Mouse (Mus musculus) lung, postnatal 4 days (tissue): Measurements from ENCODE around the gene Hba-x.
"Not testable (repeated sequence)": the region's sequence is repeated elsewhere in the genome, so short reads cannot be mapped to it uniquely, and the experiment has no call there.

Experiments
- DNase-seq, 2 experiments: peaks; one replicate each; pipeline ENCODE4 v3.0.0; 2021

Gene Hba-x

GRCm38 (mm10) chr11:32286695-32287492 lies 10.7 kb downstream of the Hba-x start, which contains the start of gene Hbq1b:
Gene Hbq1b, plus strand, starts transcription at chr11:32286965.
- DNase-seq: peak; percentile 64 to 78

- no peak for DNase-seq
Measured at GRCm38 (mm10) chr11:32287493-32287825, 11.3 kb downstream of the Hba-x start.

GRCm38 (mm10) chr11:32292819-32293218 lies 16.6 kb downstream of the Hba-x start:
- not testable (repeated sequence) for DNase-seq

- not testable (repeated sequence) for DNase-seq
Measured at GRCm38 (mm10) chr11:32293479-32293878, 17.3 kb downstream of the Hba-x start.

GRCm38 (mm10) chr11:32296203-32296602 lies 20.0 kb downstream of the Hba-x start, which contains the start of gene Hba-a2:
Gene Hba-a2, plus strand, starts transcription at chr11:32296489.
- DNase-seq: not testable (repeated sequence)

DNA sequence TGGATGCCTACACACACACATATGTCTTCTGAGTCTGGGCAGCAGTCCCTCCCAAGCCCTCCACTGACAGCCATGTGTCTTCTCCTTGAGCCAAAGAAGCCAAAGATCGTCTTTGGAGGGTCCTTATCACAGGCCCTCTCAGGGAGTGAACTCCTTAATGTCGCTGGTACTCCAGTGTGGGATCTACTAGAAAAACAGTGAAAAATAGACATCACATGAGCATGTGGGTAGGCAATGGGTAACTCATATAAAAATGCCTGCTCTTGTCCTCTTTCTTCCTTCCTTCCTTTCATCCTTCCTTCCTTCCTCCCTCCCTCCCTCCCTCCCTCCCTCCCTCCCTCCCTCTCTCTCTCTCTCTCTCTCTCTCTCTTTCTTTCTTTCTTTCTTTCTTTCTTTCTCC lies 21.2 kb downstream of the Hba-x start:
- not testable (repeated sequence) for DNase-seq

DNA sequence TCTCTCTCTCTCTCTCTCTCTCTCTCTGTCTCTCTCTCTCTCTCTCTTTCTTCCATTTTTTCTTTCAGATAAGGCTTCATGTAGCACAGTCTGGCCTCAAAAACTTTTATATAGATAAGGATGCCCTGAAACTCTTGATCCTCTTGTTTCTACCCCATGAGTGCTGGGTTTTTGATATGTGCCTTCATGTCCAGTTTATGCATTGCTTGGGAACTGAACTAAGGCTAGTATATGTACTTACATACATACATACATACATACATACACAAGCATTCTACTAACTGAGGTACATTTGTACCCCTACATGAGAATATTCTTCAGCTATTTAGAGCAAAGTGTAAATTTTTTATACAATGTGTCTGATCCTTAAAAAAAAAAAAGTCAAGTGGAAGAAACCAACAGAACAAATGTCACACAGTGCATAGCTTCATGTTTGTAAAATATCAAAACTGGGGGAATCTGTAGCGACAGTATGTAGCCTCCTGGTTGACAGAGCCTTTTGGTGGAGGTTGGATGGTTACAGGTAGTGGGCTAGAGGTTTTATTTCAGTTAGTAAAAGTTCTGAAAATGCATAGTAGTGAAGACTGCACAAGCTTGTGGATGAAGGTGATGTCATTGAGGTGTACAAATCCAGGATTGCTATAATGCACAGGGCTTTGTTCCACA lies 21.8 kb downstream of the Hba-x start:
- no peak for DNase-seq

DNA sequence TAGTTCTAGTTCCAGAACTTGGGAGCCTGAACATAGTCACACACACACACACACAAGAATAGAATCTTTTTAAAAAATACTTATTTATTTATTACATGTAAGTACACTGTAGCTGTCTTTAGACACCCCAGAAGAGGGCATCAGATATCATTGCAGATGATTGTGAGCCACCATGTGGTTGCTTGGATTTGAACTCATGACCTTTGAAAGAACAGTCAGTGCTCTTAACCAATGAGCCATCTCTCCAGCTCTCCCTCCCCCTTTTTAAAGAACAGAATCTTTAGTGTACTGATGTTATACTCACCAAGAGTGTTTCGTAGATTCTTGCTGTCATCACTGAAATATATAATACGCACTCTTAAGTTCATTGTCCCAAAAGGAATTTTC lies 22.3 kb downstream of the Hba-x start:
- DNase-seq: no peak

DNA sequence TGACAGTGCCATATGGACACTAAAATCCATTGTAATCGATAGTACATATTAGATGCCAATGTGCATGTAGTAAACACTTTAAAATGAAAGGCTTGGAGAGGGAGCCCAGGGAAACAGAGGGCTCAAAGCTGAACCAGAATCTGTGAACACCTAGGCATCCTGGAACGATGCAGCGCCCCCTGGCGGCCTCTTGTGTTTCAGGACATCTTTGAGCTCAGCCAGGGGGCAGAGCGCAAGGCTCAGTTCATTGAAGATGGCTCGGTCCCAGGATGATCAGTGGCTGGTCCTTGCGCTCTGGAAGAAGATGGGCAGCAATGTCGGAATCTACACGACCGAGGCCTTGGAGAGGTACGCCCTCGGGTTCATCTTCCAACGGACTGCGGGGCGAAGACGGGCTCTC lies 23.7 kb downstream of the Hba-x start, which contains the start of gene Hbq1a:
Gene Hbq1a (plus strand): TSS at position 205 of the 400 bp plus-strand sequence.
- DNase-seq: peak; percentile 41 to 66

- DNase-seq: no peak
Measured at GRCm38 (mm10) chr11:32300279-32301267, 24.4 kb downstream of the Hba-x start.

GRCm38 (mm10) chr11:32301506-32301905 lies 25.3 kb downstream of the Hba-x start:
- DNase-seq: no peak

DNA sequence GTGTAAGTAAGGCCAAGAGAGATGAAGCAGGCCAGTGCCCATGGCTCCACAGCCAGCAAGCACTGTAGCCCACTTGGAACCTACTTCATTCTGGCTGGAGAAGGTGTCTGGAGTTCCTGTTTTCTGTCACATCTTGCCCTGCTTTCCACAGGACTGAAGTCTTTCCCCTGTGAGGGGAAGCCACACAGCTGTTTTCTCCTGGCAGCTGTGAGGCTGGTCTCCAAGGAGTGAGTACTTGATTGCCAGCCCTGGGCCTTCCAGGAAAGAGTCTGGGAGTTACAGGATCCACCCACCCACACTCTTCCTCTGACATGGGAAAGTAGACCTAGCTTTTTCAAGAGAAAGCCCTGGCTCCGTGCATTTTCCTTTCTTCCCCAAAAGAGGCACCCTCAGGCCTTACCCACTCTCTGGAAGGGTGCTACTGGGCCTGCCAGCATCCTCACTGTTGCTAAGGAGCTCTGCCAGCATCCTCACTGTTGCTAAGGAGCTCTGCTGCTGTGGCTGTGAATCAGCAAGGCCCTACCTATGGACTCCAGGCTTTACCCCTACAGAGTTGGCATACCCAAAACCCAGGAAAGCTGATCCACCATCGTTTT lies 26.7 kb downstream of the Hba-x start:
- DNase-seq: peak; percentile 11 to 69

- DNase-seq: no peak
Measured at GRCm38 (mm10) chr11:32303455-32303854, 27.3 kb downstream of the Hba-x start.

DNA sequence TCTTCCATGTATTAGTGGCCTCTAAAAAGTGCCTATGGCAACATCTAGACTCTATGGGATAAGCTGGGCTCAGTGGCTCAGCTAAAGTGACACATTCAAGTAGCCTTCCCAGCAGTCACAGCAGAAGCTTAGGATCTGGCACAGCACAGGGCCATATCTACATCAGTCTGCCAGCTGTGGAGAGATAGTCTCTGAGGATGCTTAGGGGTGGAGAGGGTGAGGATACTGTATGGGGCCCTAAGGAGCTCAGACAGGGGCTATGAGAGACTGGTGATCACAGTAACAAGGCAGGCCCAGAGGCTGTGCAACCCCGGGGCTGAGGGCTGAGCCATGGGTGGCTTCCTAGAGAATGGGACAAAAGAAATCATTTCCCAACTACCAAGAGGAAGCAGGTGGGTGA lies 30.8 kb downstream of the Hba-x start:
- no peak for DNase-seq

- DNase-seq: no peak
Measured at GRCm38 (mm10) chr11:32309446-32309845, 33.2 kb downstream of the Hba-x start.

GRCm38 (mm10) chr11:32309928-32310327 lies 33.7 kb downstream of the Hba-x start:
- no peak for DNase-seq

GRCm38 (mm10) chr11:32316009-32316408 lies 39.8 kb downstream of the Hba-x start:
- no peak for DNase-seq

DNA sequence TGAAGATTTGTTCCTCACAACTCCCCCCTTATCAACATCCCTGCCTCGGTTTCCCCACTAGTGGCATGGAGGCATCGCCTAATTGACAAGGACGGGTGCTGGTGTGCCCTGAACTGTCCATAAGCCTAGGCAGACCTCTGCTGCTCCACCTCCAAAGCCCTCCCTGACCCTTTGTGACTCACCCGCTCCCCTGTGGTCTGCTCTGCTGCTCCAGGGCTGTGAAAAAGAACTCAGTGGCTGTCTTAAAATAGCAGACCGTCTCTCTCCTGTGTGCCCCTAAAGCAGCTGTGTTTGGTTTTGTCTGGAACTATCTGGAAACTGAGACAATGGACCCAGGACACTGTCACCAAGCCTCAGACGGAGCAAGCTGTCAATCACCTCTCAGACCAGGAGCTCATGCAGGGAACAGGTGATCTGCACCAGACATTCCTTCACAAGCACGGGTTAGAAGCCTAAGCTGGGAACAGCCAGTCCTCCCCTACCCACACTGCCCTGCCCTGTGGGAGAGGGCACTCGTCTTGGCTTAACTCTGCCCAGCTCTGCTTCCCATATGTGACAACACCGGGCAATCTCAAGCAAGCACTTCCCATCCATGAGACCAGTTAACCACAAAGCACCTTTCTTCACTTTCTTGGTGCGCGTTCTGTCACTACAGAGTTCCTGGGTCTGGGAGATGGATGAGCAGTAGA lies 44.5 kb downstream of the Hba-x start:
- no peak for DNase-seq

- DNase-seq: peak; percentile 69 to 73
Measured at GRCm38 (mm10) chr11:32321196-32321565, 45.0 kb downstream of the Hba-x start.

- peak; percentile 83 to 87 for DNase-seq
Measured at GRCm38 (mm10) chr11:32324609-32325008, 48.4 kb downstream of the Hba-x start.
